Mouse (Mus musculus): ENCODE results near the gene Pphln1. TPM values are rescaled to one million over a fixed set of nuclear protein-coding genes. Genes with fewer than 3 reads are reported as not detected.

Gene Pphln1
- polyA plus RNA-seq, 1 experiment from 2014 or later, result 50.2 TPM

GRCm38 (mm10) chr15:93412445-93412844, 14.3 kb downstream of the Pphln1 start:
- Histone ChIP-seq H3K9ac (replicated peaks; ENCODE audit: low read depth, low read length) (no peak overlapping the region), H3K27me3 (ENCODE audit: control insufficient read depth, insufficient read depth, low read length) (no peaks in the 10 kb centered on the region), H3K4me3 (ENCODE audit: low read depth, low read length) (no peak overlapping the region), H3K4me1 (ENCODE audit: control insufficient read depth, insufficient read depth, low read length) (no peaks in the 10 kb centered on the region), H3K27ac (ENCODE audit: low read length) (no peak overlapping the region), H3K36me3 (ENCODE audit: control insufficient read depth, insufficient read depth, low read length) (no peaks in the 10 kb centered on the region; the same call in none of the 2 replicates), H3K9me3 (ENCODE audit: control insufficient read depth, low read depth, low read length) (no peaks in the 10 kb centered on the region), H3K4me2 (replicated peaks; ENCODE audit: low read depth, low read length) (no peak overlapping the region)
- no peak for ATAC-seq (ENCODE audit: insufficient number of reproducible peaks, insufficient read depth, low FRiP score, low read depth)
- 92% methylated on average over 3 of the region's 3 CpGs for WGBS

GRCm38 (mm10) chr15:93414456-93414855, 16.3 kb downstream of the Pphln1 start:
- Histone ChIP-seq H3K36me3 (ENCODE audit: control insufficient read depth, insufficient read depth, low read length) (no peaks in the 10 kb centered on the region; the same call in none of the 2 replicates), H3K9ac (replicated peaks; ENCODE audit: low read depth, low read length) (no peak overlapping the region), H3K27me3 (ENCODE audit: control insufficient read depth, insufficient read depth, low read length) (no peaks in the 10 kb centered on the region), H3K27ac (ENCODE audit: low read length) (no peak overlapping the region), H3K4me3 (ENCODE audit: low read depth, low read length) (no peak overlapping the region), H3K4me1 (ENCODE audit: control insufficient read depth, insufficient read depth, low read length) (no peaks in the 10 kb centered on the region), H3K4me2 (replicated peaks; ENCODE audit: low read depth, low read length) (no peak overlapping the region), H3K9me3 (ENCODE audit: control insufficient read depth, low read depth, low read length) (no peaks in the 10 kb centered on the region)
- 95% methylated on average over 9 of the region's 9 CpGs for WGBS
- no peak for ATAC-seq (ENCODE audit: insufficient number of reproducible peaks, insufficient read depth, low FRiP score, low read depth)

GRCm38 (mm10) chr15:93416300-93416699, 18.1 kb downstream of the Pphln1 start:
- no peak overlapping the region for H3K9ac ChIP-seq (replicated peaks; ENCODE audit: low read depth, low read length)
- no peak overlapping the region for H3K4me3 ChIP-seq (ENCODE audit: low read depth, low read length)
- H3K36me3 ChIP-seq (ENCODE audit: control insufficient read depth, insufficient read depth, low read length), result peaks cover 2% of the 10 kb centered on the region
- H3K4me1 ChIP-seq (ENCODE audit: control insufficient read depth, insufficient read depth, low read length), result no peaks in the 10 kb centered on the region
- no peak for ATAC-seq (ENCODE audit: insufficient number of reproducible peaks, insufficient read depth, low FRiP score, low read depth)
- no peak overlapping the region for H3K4me2 ChIP-seq (replicated peaks; ENCODE audit: low read depth, low read length)
- H3K27ac ChIP-seq (ENCODE audit: low read length), result no peak overlapping the region
- no peaks in the 10 kb centered on the region for H3K27me3 ChIP-seq (ENCODE audit: control insufficient read depth, insufficient read depth, low read length)
- no peaks in the 10 kb centered on the region for H3K9me3 ChIP-seq (ENCODE audit: control insufficient read depth, low read depth, low read length)
- WGBS, result 65% methylated on average over 6 of the region's 6 CpGs

DNA sequence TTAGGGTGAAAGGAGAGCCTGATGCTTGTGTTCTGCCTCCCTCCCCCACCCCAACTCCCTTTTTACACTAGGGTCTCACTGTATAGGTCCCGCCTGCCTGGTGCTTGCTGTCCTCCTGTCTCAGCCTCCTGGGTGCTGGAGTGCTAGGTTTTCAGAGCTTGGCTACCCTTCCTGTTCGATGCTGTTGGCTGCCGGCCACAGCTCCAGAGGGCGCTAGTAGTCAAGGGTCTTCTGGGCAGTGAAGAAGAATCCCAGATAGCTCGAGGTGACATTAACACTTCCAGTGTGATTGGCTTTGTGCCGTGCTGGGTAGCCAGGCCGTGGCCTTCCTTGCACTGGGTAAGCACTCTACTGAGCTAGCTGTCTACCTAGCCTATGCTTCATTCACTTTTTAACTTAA, 22.4 kb downstream of the Pphln1 start:
- WGBS, result 80% methylated on average over 7 of the region's 7 CpGs
- no peak overlapping the region for H3K4me3 ChIP-seq (ENCODE audit: low read depth, low read length)

DNA sequence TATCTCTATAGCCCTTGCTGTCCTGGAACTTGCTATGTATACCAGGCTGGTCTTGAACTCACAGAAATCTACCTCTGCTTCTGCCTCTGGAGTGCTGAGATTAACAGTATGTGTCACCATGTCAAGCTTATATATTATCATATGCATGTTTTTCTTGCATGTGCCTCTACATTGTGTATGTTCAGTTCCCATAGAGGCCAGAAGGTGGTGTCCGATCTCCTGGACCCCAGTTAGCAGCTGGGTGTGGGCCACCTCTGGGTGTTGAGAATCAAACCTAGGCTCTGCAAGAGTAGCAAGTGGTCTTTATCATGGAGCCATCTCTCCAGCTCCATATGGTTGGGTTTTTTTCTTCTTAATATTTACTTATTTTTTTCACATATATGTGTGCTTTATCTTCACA, 24.4 kb downstream of the Pphln1 start:
- H3K36me3 ChIP-seq (ENCODE audit: control insufficient read depth, insufficient read depth, low read length), result peaks cover 4% of the 10 kb centered on the region; the same call in 1 of the 2 replicates
- no peak overlapping the region for H3K4me3 ChIP-seq (ENCODE audit: low read depth, low read length)
- H3K9me3 ChIP-seq (ENCODE audit: control insufficient read depth, low read depth, low read length), result no peaks in the 10 kb centered on the region
- H3K27ac ChIP-seq (ENCODE audit: low read length), result no peak overlapping the region
- no peaks in the 10 kb centered on the region for H3K4me1 ChIP-seq (ENCODE audit: control insufficient read depth, insufficient read depth, low read length)
- ATAC-seq (ENCODE audit: insufficient number of reproducible peaks, insufficient read depth, low FRiP score, low read depth), result no peak
- no peak overlapping the region for H3K4me2 ChIP-seq (replicated peaks; ENCODE audit: low read depth, low read length)
- H3K9ac ChIP-seq (replicated peaks; ENCODE audit: low read depth, low read length), result no peak overlapping the region
- no peaks in the 10 kb centered on the region for H3K27me3 ChIP-seq (ENCODE audit: control insufficient read depth, insufficient read depth, low read length)
- 94% methylated on average over 1 of the region's 1 CpGs for WGBS

More for the DNA sequence above, 22.4 kb downstream of the Pphln1 start:
- peaks cover 4% of the 10 kb centered on the region; the same call in 1 of the 2 replicates for H3K36me3 ChIP-seq (ENCODE audit: control insufficient read depth, insufficient read depth, low read length)
- H3K9ac ChIP-seq (replicated peaks; ENCODE audit: low read depth, low read length), result no peak overlapping the region
- H3K9me3 ChIP-seq (ENCODE audit: control insufficient read depth, low read depth, low read length), result no peaks in the 10 kb centered on the region
- no peak for ATAC-seq (ENCODE audit: insufficient number of reproducible peaks, insufficient read depth, low FRiP score, low read depth)
- H3K4me1 ChIP-seq (ENCODE audit: control insufficient read depth, insufficient read depth, low read length), result no peaks in the 10 kb centered on the region
- no peak overlapping the region for H3K27ac ChIP-seq (ENCODE audit: low read length)
- no peak overlapping the region for H3K4me2 ChIP-seq (replicated peaks; ENCODE audit: low read depth, low read length)
- H3K27me3 ChIP-seq (ENCODE audit: control insufficient read depth, insufficient read depth, low read length), result no peaks in the 10 kb centered on the region

DNA sequence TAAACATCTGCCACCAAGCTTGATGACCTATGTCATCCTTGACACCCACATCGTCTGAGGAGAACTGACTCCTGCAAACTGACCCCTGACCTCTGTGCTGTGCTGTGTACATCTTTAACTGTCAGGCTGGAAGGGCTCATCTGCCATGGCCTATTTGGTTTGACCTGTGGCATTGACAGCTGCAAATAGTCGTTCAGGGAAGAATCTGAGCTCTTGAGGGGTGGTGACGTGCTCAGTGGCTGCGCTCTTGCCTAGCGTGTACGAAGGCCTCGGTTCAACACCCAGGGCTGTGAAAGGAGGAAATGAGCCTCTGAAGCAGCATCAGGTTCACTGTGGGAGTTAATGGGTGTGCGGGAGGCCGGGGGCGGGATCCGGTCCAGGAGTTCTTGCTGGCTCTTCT, 35.7 kb downstream of the Pphln1 start:
- 22% methylated on average over 11 of the region's 11 CpGs for WGBS
- Histone ChIP-seq H3K4me3 (ENCODE audit: low read depth, low read length) (no peak overlapping the region), H3K4me2 (replicated peaks; ENCODE audit: low read depth, low read length) (no peak overlapping the region), H3K9me3 (ENCODE audit: control insufficient read depth, low read depth, low read length) (no peaks in the 10 kb centered on the region), H3K4me1 (ENCODE audit: control insufficient read depth, insufficient read depth, low read length) (peaks cover 4% of the 10 kb centered on the region; the same call in 1 of the 2 replicates), H3K36me3 (ENCODE audit: control insufficient read depth, insufficient read depth, low read length) (peaks cover 3% of the 10 kb centered on the region; the same call in 1 of the 2 replicates), H3K27me3 (ENCODE audit: control insufficient read depth, insufficient read depth, low read length) (no peaks in the 10 kb centered on the region), H3K9ac (replicated peaks; ENCODE audit: low read depth, low read length) (no peak overlapping the region), H3K27ac (ENCODE audit: low read length) (0 out of 2 replicates have a peak overlapping the region, but pooled peaks have one; percentile 15)
- no peak; the same call in 1 of the 2 replicates for ATAC-seq (ENCODE audit: insufficient number of reproducible peaks, insufficient read depth, low FRiP score, low read depth)

- no peaks in the 10 kb centered on the region for H3K9me3 ChIP-seq (ENCODE audit: control insufficient read depth, low read depth, low read length)
- peaks cover 4% of the 10 kb centered on the region; the same call in 1 of the 2 replicates for H3K4me1 ChIP-seq (ENCODE audit: control insufficient read depth, insufficient read depth, low read length)
- ATAC-seq (ENCODE audit: insufficient number of reproducible peaks, insufficient read depth, low FRiP score, low read depth), result no peak
Observed at GRCm38 (mm10) chr15:93435998-93436397, 37.8 kb downstream of the Pphln1 start.

DNA sequence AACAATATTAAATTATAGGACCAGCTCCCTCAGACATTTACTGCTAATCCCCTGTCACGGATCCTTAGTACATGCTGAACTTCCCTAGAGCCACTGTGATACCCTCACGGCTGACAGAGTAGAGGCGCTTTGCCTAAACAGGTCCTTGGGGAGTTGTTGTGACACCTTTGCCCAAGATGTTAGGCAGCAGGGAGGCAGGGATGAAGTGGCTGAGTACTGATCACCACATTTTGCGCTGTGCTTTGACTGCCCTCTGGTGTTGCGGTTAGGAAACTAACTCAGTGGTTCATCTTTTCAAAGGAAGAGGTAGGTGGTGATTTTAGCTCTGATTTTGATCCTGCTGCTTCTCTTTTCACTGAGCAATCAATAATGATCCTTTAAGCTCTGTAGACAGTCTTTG, 40.5 kb downstream of the Pphln1 start:
- Histone ChIP-seq H3K4me2 (replicated peaks; ENCODE audit: low read depth, low read length) (no peak overlapping the region), H3K27ac (ENCODE audit: low read length) (no peak overlapping the region), H3K9ac (replicated peaks; ENCODE audit: low read depth, low read length) (no peak overlapping the region), H3K4me1 (ENCODE audit: control insufficient read depth, insufficient read depth, low read length) (peaks cover 4% of the 10 kb centered on the region; the same call in 1 of the 2 replicates), H3K4me3 (ENCODE audit: low read depth, low read length) (no peak overlapping the region), H3K27me3 (ENCODE audit: control insufficient read depth, insufficient read depth, low read length) (no peaks in the 10 kb centered on the region), H3K9me3 (ENCODE audit: control insufficient read depth, low read depth, low read length) (no peaks in the 10 kb centered on the region), H3K36me3 (ENCODE audit: control insufficient read depth, insufficient read depth, low read length) (peaks cover 21% of the 10 kb centered on the region)
- 38% methylated on average over 5 of the region's 5 CpGs for WGBS
- no peak for ATAC-seq (ENCODE audit: insufficient number of reproducible peaks, insufficient read depth, low FRiP score, low read depth)

More at GRCm38 (mm10) chr15:93435998-93436397, 37.8 kb downstream of the Pphln1 start:
- H3K27ac ChIP-seq (ENCODE audit: low read length), result no peak overlapping the region
- H3K4me2 ChIP-seq (replicated peaks; ENCODE audit: low read depth, low read length), result no peak overlapping the region
- WGBS, result 77% methylated on average over 12 of the region's 12 CpGs
- H3K36me3 ChIP-seq (ENCODE audit: control insufficient read depth, insufficient read depth, low read length), result peaks cover 5% of the 10 kb centered on the region; the same call in 1 of the 2 replicates
- no peak overlapping the region for H3K4me3 ChIP-seq (ENCODE audit: low read depth, low read length)
- H3K9ac ChIP-seq (replicated peaks; ENCODE audit: low read depth, low read length), result no peak overlapping the region
- H3K27me3 ChIP-seq (ENCODE audit: control insufficient read depth, insufficient read depth, low read length), result no peaks in the 10 kb centered on the region

DNA sequence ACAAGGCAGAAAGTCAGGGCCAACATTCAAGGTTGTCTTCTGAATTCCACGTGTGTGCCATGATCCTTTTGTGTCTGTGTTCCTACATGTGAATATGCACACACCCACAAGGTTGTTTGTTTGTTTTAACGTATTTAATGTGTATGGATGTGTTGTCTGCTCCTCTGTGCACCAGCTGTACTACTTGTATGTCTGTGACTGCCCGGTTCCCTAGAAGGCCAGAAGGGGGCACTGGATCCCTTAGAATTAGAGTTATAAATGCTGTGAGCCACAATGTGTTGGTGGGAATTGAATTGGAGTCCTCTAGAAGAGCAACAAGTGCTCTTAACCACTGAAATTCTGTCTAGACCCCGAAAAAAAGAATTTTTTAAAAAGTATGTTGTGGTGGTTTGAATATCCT, 44.1 kb downstream of the Pphln1 start:
- H3K4me1 ChIP-seq (ENCODE audit: control insufficient read depth, insufficient read depth, low read length), result no peaks in the 10 kb centered on the region
- H3K27me3 ChIP-seq (ENCODE audit: control insufficient read depth, insufficient read depth, low read length), result no peaks in the 10 kb centered on the region
- H3K9ac ChIP-seq (replicated peaks; ENCODE audit: low read depth, low read length), result no peak overlapping the region
- ATAC-seq (ENCODE audit: insufficient number of reproducible peaks, insufficient read depth, low FRiP score, low read depth), result no peak
- H3K9me3 ChIP-seq (ENCODE audit: control insufficient read depth, low read depth, low read length), result no peaks in the 10 kb centered on the region
- WGBS, result 93% methylated on average over 4 of the region's 4 CpGs
- no peak overlapping the region for H3K4me2 ChIP-seq (replicated peaks; ENCODE audit: low read depth, low read length)
- H3K36me3 ChIP-seq (ENCODE audit: control insufficient read depth, insufficient read depth, low read length), result peaks cover 21% of the 10 kb centered on the region
- no peak overlapping the region for H3K4me3 ChIP-seq (ENCODE audit: low read depth, low read length)
- no peak overlapping the region for H3K27ac ChIP-seq (ENCODE audit: low read length)
